Mouse (Mus musculus): ENCODE measurements around the gene Dop1b.
"Not testable (repeated sequence)": the region's sequence is repeated elsewhere in the genome, so short reads cannot be mapped to it uniquely, and the experiment has no call there.

Dop1b gene

GRCm38 (mm10) chr16:93711411-93712188 is at the start of gene Dop1b:
Gene Dop1b (plus strand): TSS chr16:93711904.
- peak; percentile 100 for DNase-seq (ENCODE audit: low spot score)

DNA sequence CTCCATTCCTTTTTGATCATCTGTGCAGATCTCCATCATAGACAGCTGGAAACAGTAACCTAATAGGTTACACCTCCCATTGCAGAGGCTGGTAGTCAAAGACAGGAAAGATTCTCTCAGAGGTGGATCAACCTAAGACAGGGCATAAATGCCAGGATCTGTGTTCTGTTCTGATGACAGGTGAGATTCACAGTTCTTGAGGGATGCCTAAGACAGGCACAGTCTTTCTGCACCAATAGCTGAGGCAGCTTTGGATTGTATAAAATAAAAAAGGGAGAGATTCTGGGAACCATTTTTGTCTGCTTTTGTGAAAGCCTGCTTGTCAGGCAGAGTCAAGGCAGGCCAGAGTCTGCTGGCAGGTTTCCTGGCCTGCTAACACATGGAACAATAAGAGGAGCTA is 43.7 kb upstream of the Dop1b start:
- no peak for DNase-seq (ENCODE audit: low spot score)

DNA sequence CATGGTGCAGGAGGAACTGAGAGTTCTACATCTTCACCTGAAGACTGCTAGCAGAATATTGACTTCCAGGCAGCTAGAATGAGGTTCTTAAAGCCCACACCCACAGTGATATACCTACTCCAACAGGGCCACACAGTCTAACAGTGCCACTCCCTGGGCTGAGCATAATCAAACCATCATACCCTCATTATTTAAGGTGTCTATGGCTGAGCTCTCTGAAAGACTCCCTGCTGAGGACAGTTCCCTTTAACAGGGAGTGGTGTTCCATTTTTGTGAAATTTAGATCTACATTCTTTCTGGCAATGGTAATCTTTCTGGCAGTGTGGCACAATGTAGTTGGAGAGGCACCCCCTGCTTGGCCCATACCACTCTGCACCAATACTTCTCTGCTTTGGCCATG is 42.2 kb upstream of the Dop1b start:
- DNase-seq (ENCODE audit: low spot score): no peak

DNA sequence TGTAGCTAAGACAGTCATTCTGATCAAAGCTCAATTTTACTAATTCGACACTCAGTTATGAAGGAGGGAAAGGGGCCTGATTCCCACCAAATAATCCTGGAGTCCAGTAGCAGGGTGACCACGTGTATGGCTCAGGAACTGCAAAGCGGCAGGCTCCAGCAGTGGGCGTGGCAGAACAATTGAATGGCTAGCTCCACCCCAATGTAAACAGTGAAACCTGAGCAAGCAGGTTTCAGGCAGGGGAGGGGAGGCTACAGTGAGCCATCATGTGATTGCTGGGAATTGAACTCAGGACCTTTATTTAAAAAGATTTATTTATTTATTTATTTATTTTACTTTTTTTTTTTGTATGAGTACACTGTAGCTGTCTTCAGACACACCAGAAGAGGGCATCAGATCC is 41.2 kb upstream of the Dop1b start:
- DNase-seq (ENCODE audit: low spot score): not testable (repeated sequence)

DNA sequence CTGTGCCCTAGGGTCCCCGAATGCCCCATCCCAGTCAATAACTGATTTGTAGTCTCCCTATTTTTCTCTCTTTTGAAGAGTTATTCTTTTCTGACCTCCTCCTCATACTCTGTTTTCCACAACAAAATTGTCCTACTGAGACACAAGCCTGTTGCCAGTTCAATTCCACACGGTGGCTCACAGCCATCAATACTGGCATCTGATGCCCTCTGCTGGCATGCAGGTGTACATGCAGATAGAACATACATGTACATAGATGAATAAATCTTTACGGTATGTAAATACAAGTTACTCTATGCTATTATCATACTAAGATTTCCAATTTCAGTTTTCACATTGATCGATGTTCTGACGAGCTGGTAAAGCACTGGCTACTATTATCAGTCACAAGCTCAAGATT is 40.6 kb upstream of the Dop1b start:
- no peak for DNase-seq (ENCODE audit: low spot score)

GRCm38 (mm10) chr16:93676376-93676775 is 35.3 kb upstream of the Dop1b start:
- no peak for DNase-seq (ENCODE audit: low spot score)

- DNase-seq (ENCODE audit: low spot score): no peak
These were observed 33.5 kb upstream of the Dop1b start for GRCm38 (mm10) chr16:93678206-93678605.

GRCm38 (mm10) chr16:93679165-93679564 is 32.5 kb upstream of the Dop1b start:
- DNase-seq (ENCODE audit: low spot score): no peak

DNA sequence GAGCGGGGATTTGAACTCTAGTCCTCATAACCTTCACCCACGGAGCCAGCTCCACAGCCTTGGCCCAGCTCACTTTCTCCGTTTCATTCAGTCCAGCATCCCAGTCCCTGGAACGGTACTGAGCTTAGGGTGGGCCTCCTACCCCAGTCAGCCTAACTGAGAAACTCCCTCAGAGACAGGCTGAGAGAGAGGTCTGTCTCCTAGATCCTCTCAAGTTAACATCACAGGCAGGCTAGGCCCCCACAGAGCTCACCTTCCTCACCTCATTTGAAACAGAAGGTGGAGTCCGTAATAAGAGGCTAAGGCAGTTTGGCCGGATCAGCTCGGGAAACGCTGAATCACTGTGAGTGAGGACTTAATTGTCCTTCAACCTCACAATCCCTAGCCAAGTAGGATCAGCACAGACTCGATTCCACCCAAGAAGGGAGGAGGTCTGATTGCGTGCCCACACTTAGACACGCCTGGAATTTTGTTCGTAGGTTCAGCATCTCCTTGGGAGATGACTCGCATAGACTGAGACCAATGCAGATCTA is 29.5 kb upstream of the Dop1b start:
- no peak for DNase-seq (ENCODE audit: low spot score)

DNA sequence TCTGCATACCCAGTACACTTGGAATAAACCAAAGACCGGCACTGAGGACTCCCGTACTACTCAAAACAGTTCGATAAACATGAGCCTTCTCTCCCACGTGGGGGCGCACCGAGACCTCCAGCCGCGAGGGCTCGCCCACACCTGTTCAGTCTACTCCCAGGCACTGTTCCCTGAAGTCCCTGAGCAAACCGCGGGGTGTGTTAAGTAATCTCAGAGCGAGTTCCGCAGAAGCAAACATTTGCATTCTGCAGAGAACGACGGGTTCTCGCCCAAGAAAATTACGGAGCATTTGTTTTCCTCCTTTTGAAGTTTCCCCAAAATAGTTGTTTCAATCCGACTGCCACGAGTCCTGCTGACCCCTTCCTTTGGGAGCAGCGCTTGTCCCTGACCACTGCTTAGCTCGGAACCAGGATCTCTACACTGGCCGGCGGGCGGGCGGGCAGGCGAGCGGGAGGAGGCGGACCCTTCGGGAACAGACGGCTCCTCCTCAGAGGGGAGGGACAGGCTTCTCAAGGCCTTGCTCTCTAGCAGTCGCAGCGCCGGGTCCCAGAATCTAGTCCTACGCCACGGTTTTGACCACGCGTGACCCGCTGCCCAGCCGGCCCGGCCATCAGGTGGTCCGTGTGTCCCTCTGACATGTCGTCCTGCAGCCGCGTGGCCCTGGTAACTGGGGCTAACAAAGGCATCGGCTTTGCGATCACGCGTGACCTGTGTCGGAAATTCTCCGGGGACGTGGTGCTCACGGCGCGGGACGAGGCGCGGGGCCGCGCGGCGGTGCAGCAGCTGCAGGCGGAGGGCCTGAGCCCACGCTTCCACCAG is 28.8 kb upstream of the Dop1b start, which contains the start of gene Cbr3:
TSS of gene Cbr3 (plus strand) at position 527 of the 819 bp plus-strand sequence.
- peak; percentile 66 for DNase-seq (ENCODE audit: low spot score)

DNA sequence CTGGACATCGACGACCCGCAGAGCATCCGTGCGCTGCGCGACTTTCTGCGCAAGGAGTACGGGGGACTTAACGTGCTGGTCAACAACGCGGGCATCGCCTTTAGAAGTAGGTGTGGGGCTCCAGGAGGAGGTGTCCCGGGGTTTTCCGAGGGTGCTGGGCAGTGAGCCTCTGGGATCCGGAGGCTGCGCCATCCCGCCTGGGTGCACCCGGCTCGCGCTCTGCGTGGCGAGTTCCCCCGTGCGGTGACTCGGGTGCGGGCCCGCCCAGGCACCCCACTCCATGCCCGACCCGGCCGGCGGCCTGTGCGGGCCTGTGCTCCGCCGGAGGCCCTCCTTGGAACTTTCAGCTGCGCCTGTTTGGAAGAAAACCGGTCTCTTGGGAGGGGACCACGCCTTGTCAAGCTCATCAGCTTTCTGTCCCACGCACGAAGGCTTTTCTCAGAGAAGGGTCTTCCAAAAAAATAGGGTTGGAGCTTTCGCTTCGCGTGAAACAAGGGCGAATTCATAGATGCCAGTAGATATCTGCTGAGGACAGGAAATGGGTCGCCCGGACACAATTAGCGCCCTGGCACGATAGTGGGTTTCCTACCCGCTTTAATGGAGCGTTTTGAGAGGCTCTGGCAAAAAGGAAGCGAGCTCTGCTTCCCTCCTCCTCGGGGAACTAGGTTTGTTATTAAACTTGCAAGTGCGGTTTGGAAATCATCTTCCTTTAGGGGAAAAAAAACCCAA is 28.0 kb upstream of the Dop1b start:
- peak; percentile 22 for DNase-seq (ENCODE audit: low spot score)

DNA sequence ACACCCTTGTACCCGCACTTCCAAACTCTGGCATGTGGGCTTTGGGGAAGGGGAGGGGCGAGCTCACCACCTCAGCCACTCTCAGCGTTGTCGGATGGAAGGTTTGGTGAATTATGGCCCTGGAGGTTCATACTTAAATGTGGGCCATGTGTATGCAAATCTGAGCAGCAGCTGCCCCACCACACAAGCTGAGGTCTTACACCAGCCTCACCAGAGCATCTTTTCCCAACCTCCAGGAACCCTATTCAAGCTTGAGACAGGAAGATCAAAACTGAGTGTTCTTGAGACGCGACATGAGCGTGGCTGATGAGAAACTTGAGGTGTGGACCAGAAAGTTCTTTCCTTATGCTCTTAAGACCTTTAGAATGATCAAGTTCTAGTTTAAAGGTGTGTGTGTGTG is 27.3 kb upstream of the Dop1b start:
- DNase-seq (ENCODE audit: low spot score): no peak

DNA sequence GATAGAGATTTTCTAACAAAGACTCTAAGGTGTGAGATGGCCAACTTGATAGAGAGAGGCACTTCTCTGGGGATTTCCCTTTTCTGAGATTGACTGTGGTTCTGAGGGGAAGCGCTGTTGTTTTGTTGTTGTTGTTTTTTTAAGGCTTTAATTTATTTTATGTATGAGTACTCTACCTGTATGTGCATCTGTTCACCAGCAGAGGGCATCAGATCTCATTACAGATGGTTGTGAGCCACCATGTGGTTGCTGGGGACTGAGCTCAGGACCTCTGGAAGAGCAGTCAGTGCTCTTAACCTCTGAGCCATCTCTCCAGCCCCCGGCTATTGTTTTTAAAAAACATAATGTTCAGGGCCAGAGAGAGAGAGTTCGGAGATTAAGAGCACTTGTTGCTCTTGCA is 25.9 kb upstream of the Dop1b start:
- DNase-seq (ENCODE audit: low spot score): not testable (repeated sequence)

- DNase-seq (ENCODE audit: low spot score): no peak
These were observed 25.3 kb upstream of the Dop1b start for GRCm38 (mm10) chr16:93686421-93686820.

GRCm38 (mm10) chr16:93686945-93687344 is 24.8 kb upstream of the Dop1b start:
- no peak for DNase-seq (ENCODE audit: low spot score)

DNA sequence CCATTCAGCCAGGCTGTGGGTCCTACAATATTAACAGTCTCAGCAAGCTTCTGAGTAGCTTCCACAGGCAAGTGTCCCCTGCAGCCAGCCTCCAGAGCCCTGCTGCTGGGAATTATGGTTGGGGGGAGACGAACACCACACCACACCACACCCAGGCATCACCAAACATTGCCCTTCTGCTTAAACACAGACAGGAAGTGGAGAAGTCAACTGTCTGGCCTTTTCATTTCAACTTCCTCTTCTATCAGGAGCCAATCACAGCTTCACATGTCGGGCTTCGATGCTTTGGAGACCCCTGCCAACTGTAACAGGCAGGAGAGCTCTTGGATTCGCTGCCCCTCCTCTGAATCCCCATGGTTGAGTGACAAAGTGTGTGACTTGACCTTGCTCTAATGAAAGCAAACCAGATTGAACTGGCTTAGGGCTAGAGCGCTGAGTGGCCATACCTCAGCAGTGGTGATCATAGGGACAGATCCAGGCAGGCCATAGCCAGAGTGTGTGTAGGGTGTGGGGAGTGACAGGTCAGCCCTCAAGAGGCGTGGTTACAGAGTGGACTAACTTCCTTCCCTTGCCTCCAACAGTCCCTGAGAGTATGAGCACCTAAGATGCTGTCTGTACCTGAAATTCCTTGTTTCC is 20.4 kb upstream of the Dop1b start:
- DNase-seq (ENCODE audit: low spot score): no peak

GRCm38 (mm10) chr16:93692744-93693143 is 19.0 kb upstream of the Dop1b start:
- no peak for DNase-seq (ENCODE audit: low spot score)

DNA sequence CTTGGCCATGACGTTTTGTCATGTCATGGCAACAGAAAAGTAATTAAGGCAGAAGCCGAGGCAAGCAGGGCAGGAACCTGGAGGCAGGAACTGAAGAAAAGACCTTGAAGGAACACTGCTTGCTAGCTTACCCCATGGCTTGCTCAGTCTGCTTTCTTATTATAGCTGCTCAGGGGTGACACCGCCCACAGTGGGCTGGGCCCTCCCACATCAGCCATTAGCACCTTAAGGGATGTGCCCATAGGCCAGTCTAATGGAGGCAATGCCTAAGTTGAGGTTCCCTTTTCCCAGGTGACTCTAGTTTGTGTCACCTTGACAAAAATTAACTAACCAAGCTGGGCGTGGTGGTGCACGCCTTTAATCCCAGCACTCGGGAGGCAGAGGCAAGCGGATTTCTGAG is 4.6 kb upstream of the Dop1b start:
- DNase-seq (ENCODE audit: low spot score): no peak

DNA sequence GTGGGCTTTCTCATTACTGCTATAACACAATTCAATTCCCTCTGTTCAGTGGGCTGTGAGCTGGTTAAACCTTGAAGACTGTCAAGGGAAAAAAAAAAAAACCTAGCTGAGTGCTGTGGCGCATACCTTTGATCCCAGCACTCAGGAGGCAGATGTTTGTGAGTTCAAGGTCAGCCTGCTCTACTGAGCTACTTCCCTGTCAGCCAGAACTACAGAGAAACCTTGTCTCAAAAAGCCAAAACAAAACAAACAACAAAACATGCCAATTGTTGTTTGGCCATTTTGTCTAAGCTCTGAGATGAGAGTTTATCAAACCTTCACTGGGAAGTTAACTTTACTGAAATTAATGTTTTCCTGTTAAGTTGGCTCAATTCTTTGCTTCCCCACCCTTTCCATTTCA is 2.5 kb upstream of the Dop1b start:
- no peak for DNase-seq (ENCODE audit: low spot score)

GRCm38 (mm10) chr16:93710924-93711323 is 780 bp upstream of the Dop1b start:
- DNase-seq (ENCODE audit: low spot score): peak; percentile 60

GRCm38 (mm10) chr16:93712189-93712885 is 633 bp downstream of the Dop1b start:
- no peak for DNase-seq (ENCODE audit: low spot score)
